Mouse (Mus musculus) olfactory bulb, adult 2 months (tissue): ENCODE data around the gene H2afy2.

Source experiments
- CTCF ChIP-seq: fragments of 200-500 bp; IDR thresholded peaks from 2 replicates; pipeline ENCODE4 v1.5.1; 2012; ENCODE audit warnings: low read depth, mild to moderate bottlenecking, low read length, moderate library complexity; ENCODE audit not compliant: insufficient read depth
- POLR2A ChIP-seq: fragments of 200-500 bp; IDR thresholded peaks from 2 replicates; pipeline ENCODE4 v1.6.1; 2012; ENCODE audit warnings: mild to moderate bottlenecking, low read depth, low read length, moderate library complexity; ENCODE audit not compliant: insufficient read depth

DNA sequence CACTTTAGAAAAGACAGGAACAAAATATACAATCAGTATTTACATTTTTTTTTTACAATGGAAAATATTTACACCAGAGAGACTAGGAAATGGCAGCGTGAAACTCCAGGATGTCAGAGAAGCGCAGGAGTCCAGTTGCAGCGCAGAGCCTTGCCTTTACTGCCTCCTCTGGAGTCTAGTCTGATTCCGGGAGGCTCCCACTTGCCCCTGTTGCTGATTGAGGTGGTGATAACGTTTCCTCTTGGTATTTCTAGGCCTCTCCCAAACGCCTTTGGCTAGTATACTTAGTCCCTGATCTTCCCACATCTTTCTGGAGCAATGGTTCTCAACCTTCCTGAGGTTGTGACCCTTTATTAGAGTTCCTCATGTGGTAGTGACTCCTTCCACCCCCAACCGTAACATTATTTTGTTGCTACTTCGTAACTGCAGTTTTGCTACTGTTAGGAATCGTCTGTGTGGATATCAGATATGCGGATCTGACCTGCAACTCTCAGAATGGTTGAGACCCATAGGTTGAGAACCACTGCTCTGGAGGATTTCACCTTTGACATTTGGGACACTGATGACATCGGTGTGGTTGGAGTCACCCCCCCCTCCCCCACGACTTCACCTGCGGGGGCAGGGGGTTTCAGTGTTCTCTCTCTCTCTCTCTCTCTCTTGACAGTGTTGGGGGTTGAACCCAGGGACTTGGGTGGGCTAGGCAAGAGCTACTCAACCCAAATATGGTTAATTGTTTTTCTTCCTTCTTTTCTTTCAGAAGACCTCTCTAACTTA is 42.2 kb upstream of the H2afy2 start:
- no peak for TF ChIP-seq POLR2A
- no peak for TF ChIP-seq CTCF
